Mouse (Mus musculus) olfactory bulb, adult 2 months (tissue): ENCODE data around the gene Cilp. TPM values are rescaled to one million over a fixed set of nuclear protein-coding genes. Genes with fewer than 3 reads are reported as not detected.
"Not testable (repeated sequence)": the region's sequence is repeated elsewhere in the genome, so short reads cannot be mapped to it uniquely, and the experiment has no call there.

Source experiments
- H3K27ac ChIP-seq: fragments of 200-500 bp; 2 replicates; pipeline ENCODE4 v1.5.1; 2012; ENCODE audit warnings: low read depth, low read length; ENCODE audit not compliant: insufficient read depth
- H3K4me1 ChIP-seq: fragments of 200-500 bp; 2 replicates; pipeline ENCODE4 v1.6.1; 2012; ENCODE audit warnings: low read length; ENCODE audit not compliant: control insufficient read depth, insufficient read depth
- H3K4me3 ChIP-seq: fragments of 200-500 bp; 2 replicates; pipeline ENCODE4 v1.5.1; 2012; ENCODE audit warnings: mild to moderate bottlenecking, low read depth, low read length, moderate library complexity; ENCODE audit not compliant: insufficient read depth
- CTCF ChIP-seq: fragments of 200-500 bp; IDR thresholded peaks from 2 replicates; pipeline ENCODE4 v1.5.1; 2012; ENCODE audit warnings: low read depth, mild to moderate bottlenecking, low read length, moderate library complexity; ENCODE audit not compliant: insufficient read depth
- POLR2A ChIP-seq: fragments of 200-500 bp; IDR thresholded peaks from 2 replicates; pipeline ENCODE4 v1.6.1; 2012; ENCODE audit warnings: mild to moderate bottlenecking, low read depth, low read length, moderate library complexity; ENCODE audit not compliant: insufficient read depth
- WGBS: fragments of 180-500 bp; shearing (Covaris S2); methylation state at CpG from one replicate; pipeline ENCODE4 v1.1.7; 2018; 5-methylcytosine and 5-hydroxymethylcytosine counted together
- polyA plus RNA-seq: library from polyadenylated mRNA; stranded (reverse); fragments of >200 nt; gene quantifications from 2 replicates; pipeline ENCODE4 v1.2.4, GENCODE M21; 2012; ENCODE audit warnings: low replicate concordance; ENCODE audit not compliant: missing spikeins, insufficient read depth, insufficient read length

Gene Cilp
- polyA plus RNA-seq, 1 experiment: not detected

- WGBS: 94% methylated on average over 2 of the region's 2 CpGs
- Histone ChIP-seq H3K27ac (no peak overlapping the region), H3K4me1 (0 out of 2 replicates have a peak, but pooled peaks cover 4% of the 10 kb centered on the region), H3K4me3 (no peak overlapping the region)
- TF ChIP-seq CTCF: no peak
- TF ChIP-seq POLR2A: no peak
Observed at GRCm38 (mm10) chr9:65261591-65262230, 3.3 kb upstream of the Cilp start.

GRCm38 (mm10) chr9:65262641-65263120, 2.3 kb upstream of the Cilp start:
- Histone ChIP-seq H3K27ac (no peak overlapping the region), H3K4me3 (no peak overlapping the region), H3K4me1 (peaks cover 7% of the 10 kb centered on the region)
- WGBS: 87% methylated on average over 3 of the region's 3 CpGs
- TF ChIP-seq POLR2A (no peak), CTCF (no peak)

GRCm38 (mm10) chr9:65267742-65268515, 2.9 kb downstream of the Cilp start:
- TF ChIP-seq POLR2A: no peak
- TF ChIP-seq CTCF: no peak
- peaks cover 12% of the 10 kb centered on the region for H3K4me1 ChIP-seq
- no peak overlapping the region for H3K4me3 ChIP-seq
- 32% methylated on average over 7 of the region's 7 CpGs for WGBS
- H3K27ac ChIP-seq: peak overlapping the region; percentile 41; the same call in 1 of the 2 replicates

GRCm38 (mm10) chr9:65273048-65273809, 8.2 kb downstream of the Cilp start:
- H3K4me1 ChIP-seq: no peaks in the 10 kb centered on the region
- no peak overlapping the region for H3K27ac ChIP-seq
- 94% methylated on average over 13 of the region's 13 CpGs for WGBS
- no peak overlapping the region for H3K4me3 ChIP-seq
- TF ChIP-seq POLR2A (no peak), CTCF (no peak)

- H3K27ac ChIP-seq: no peak overlapping the region
- no peaks in the 10 kb centered on the region for H3K4me1 ChIP-seq
- 68% methylated on average over 4 of the region's 4 CpGs for whole genome bisulfite sequencing
- no peak overlapping the region for H3K4me3 ChIP-seq
- no peak for TF ChIP-seq CTCF
- TF ChIP-seq POLR2A: no peak
Observed at GRCm38 (mm10) chr9:65273873-65274272, 8.9 kb downstream of the Cilp start.

- 75% methylated on average over 3 of the region's 3 CpGs for WGBS
- H3K27ac ChIP-seq, H3K4me3 ChIP-seq, H3K4me1 ChIP-seq: not testable (repeated sequence)
Observed at GRCm38 (mm10) chr9:65274851-65275250, 9.9 kb downstream of the Cilp start.

GRCm38 (mm10) chr9:65275810-65276530, 11.0 kb downstream of the Cilp start:
- 84% methylated on average over 4 of the region's 4 CpGs for WGBS
- Histone ChIP-seq H3K4me1 (no peaks in the 10 kb centered on the region), H3K27ac (no peak overlapping the region), H3K4me3 (no peak overlapping the region)
- no peak for TF ChIP-seq POLR2A
- TF ChIP-seq CTCF: no peak

GRCm38 (mm10) chr9:65281536-65282151, 16.7 kb downstream of the Cilp start:
- TF ChIP-seq POLR2A: no peak
- no peak for TF ChIP-seq CTCF
- H3K27ac ChIP-seq: no peak overlapping the region
- H3K4me1 ChIP-seq: no peaks in the 10 kb centered on the region
- H3K4me3 ChIP-seq: no peak overlapping the region
- 84% methylated on average over 5 of the region's 5 CpGs for WGBS

GRCm38 (mm10) chr9:65283301-65283700, 18.3 kb downstream of the Cilp start:
- no peak overlapping the region for H3K27ac ChIP-seq
- WGBS: 3% methylated on average over 3 of the region's 3 CpGs
- TF ChIP-seq CTCF: no peak
- TF ChIP-seq POLR2A: no peak
- H3K4me1 ChIP-seq: no peaks in the 10 kb centered on the region
- H3K4me3 ChIP-seq: no peak overlapping the region

GRCm38 (mm10) chr9:65288252-65288651, 23.3 kb downstream of the Cilp start:
- not testable (repeated sequence) for H3K27ac ChIP-seq, H3K4me1 ChIP-seq, H3K4me3 ChIP-seq
- 86% methylated on average over 5 of the region's 5 CpGs for WGBS
